Mouse (Mus musculus) intestine, embryonic 16.5 days (tissue): ENCODE results near the gene Cenpb. TPM values are rescaled to one million over a fixed set of nuclear protein-coding genes. Genes with fewer than 3 reads are reported as not detected.

Source experiments
- ATAC-seq: fragments of 200-750 bp; cut with Nextera tagmentation; 2 replicates; pipeline ENCODE4 v1.8.0; 2017; ENCODE audit warnings: moderate TSS enrichment, moderate library complexity
- H3K27ac ChIP-seq: fragments of 300-500 bp; sonication (generic); 2 replicates; pipeline ENCODE4 v1.5.1; 2014; ENCODE audit warnings: mild to moderate bottlenecking, low read length
- H3K27me3 ChIP-seq: fragments of 300-500 bp; sonication (generic); replicated peaks from 2 replicates; pipeline ENCODE4 v1.6.1; 2014; ENCODE audit warnings: low read length, control low read depth, mixed read lengths; ENCODE audit not compliant: control insufficient read depth, insufficient read depth
- H3K36me3 ChIP-seq: fragments of 300-500 bp; sonication (generic); 2 replicates; pipeline ENCODE4 v1.6.1; 2014; ENCODE audit warnings: low read length, control low read depth; ENCODE audit not compliant: control insufficient read depth, insufficient read depth
- H3K4me1 ChIP-seq: fragments of 300-500 bp; sonication (generic); 2 replicates; pipeline ENCODE4 v1.6.1; 2014; ENCODE audit warnings: low read length, control low read depth, mixed read lengths; ENCODE audit not compliant: control insufficient read depth, insufficient read depth
- H3K4me2 ChIP-seq: fragments of 300-500 bp; sonication (generic); 2 replicates; pipeline ENCODE4 v1.6.1; 2014; ENCODE audit warnings: low read depth, low read length, control low read depth
- H3K4me3 ChIP-seq: fragments of 300-500 bp; sonication (generic); 2 replicates; pipeline ENCODE4 v1.5.1; 2014; ENCODE audit warnings: mild to moderate bottlenecking, low read length
- H3K9ac ChIP-seq: fragments of 300-500 bp; sonication (generic); 2 replicates; pipeline ENCODE4 v1.6.1; 2014; ENCODE audit warnings: low read depth, low read length
- H3K9me3 ChIP-seq: fragments of 300-500 bp; sonication (generic); 2 replicates; pipeline ENCODE4 v1.6.1; 2016; ENCODE audit warnings: low read length, control low read depth; ENCODE audit not compliant: control insufficient read depth
- WGBS: fragments of 180-500 bp; shearing (Covaris S2); extraction: QIAGEN DNeasy Blood & Tissue Kit; methylation state at CpG from one replicate; pipeline ENCODE4 v1.1.7; 2014; 5-methylcytosine and 5-hydroxymethylcytosine counted together
- polyA plus RNA-seq: library from polyadenylated mRNA; unstranded; fragments of >200 nt; fragmentation: Nextera tagmentation; extraction: Ambion mirVana; gene quantifications from 2 replicates; pipeline ENCODE4 v1.2.1, GENCODE M21; 2015

The Cenpb gene
- polyA plus RNA-seq, 1 experiment from 2014 or later = 9.7 TPM

GRCm38 (mm10) chr2:131213773-131214172 is 33.9 kb upstream of the Cenpb start:
- no peak for ATAC-seq
- H3K9ac ChIP-seq = no peak overlapping the region

GRCm38 (mm10) chr2:131211026-131211615 is 31.3 kb upstream of the Cenpb start:
- Histone ChIP-seq H3K36me3 (peaks cover 6% of the 10 kb centered on the region), H3K9me3 (no peaks in the 10 kb centered on the region), H3K27ac (peak overlapping the region; percentile 85), H3K4me1 (peaks cover 18% of the 10 kb centered on the region), H3K4me2 (peak overlapping the region; percentile 63), H3K4me3 (peak overlapping the region; percentile 70), H3K27me3 (no peaks in the 10 kb centered on the region), H3K9ac (peak overlapping the region; percentile 83)
- WGBS = 62% methylated on average over 9 of the region's 9 CpGs
- ATAC-seq = no peak

More at GRCm38 (mm10) chr2:131213773-131214172, 33.9 kb upstream of the Cenpb start:
- peak overlapping the region; percentile 18; the same call in 1 of the 2 replicates for H3K27ac ChIP-seq
- no peak overlapping the region for H3K4me2 ChIP-seq
- H3K36me3 ChIP-seq = peaks cover 6% of the 10 kb centered on the region
- WGBS = 75% methylated on average over 7 of the region's 7 CpGs
- H3K27me3 ChIP-seq = no peaks in the 10 kb centered on the region
- peaks cover 18% of the 10 kb centered on the region for H3K4me1 ChIP-seq
- no peaks in the 10 kb centered on the region for H3K9me3 ChIP-seq
- H3K4me3 ChIP-seq = no peak overlapping the region

GRCm38 (mm10) chr2:131209969-131210792 is 30.3 kb upstream of the Cenpb start:
- ATAC-seq = peak; percentile 96
- H3K4me1 ChIP-seq = peaks cover 19% of the 10 kb centered on the region
- H3K9me3 ChIP-seq = no peaks in the 10 kb centered on the region
- peak overlapping the region; percentile 83 for H3K9ac ChIP-seq
- H3K27ac ChIP-seq = peak overlapping the region; percentile 85
- H3K4me3 ChIP-seq = peak overlapping the region; percentile 70
- H3K27me3 ChIP-seq = no peaks in the 10 kb centered on the region
- H3K4me2 ChIP-seq = peak overlapping the region; percentile 63
- 1% methylated on average over 50 of the region's 50 CpGs for WGBS
- peaks cover 6% of the 10 kb centered on the region for H3K36me3 ChIP-seq

- WGBS = 79% methylated on average over 4 of the region's 4 CpGs
- Histone ChIP-seq H3K9me3 (no peaks in the 10 kb centered on the region), H3K9ac (peak overlapping the region; percentile 83), H3K27me3 (no peaks in the 10 kb centered on the region), H3K27ac (peak overlapping the region; percentile 85), H3K36me3 (peaks cover 6% of the 10 kb centered on the region), H3K4me1 (peaks cover 28% of the 10 kb centered on the region), H3K4me3 (no peak overlapping the region), H3K4me2 (peak overlapping the region; percentile 63)
- peak; percentile 6 for ATAC-seq
Measured at GRCm38 (mm10) chr2:131209125-131209795, 29.4 kb upstream of the Cenpb start.

GRCm38 (mm10) chr2:131208356-131208755 is 28.5 kb upstream of the Cenpb start:
- no peak overlapping the region for H3K27ac ChIP-seq
- no peak overlapping the region for H3K9ac ChIP-seq
- no peaks in the 10 kb centered on the region for H3K27me3 ChIP-seq
- no peaks in the 10 kb centered on the region for H3K9me3 ChIP-seq
- H3K4me3 ChIP-seq = no peak overlapping the region
- no peak for ATAC-seq
- peaks cover 28% of the 10 kb centered on the region for H3K4me1 ChIP-seq
- H3K36me3 ChIP-seq = peaks cover 3% of the 10 kb centered on the region
- WGBS = 86% methylated on average over 2 of the region's 2 CpGs
- H3K4me2 ChIP-seq = no peak overlapping the region

GRCm38 (mm10) chr2:131206778-131207177 is 26.9 kb upstream of the Cenpb start, which contains the start of gene Ap5s1:
Ap5s1 (plus strand) TSS chr2:131207078.
- Histone ChIP-seq H3K36me3 (no peaks in the 10 kb centered on the region), H3K27ac (no peak within 1 kb of the TSS), H3K9ac (no peak within 1 kb of the TSS), H3K4me2 (no peak within 1 kb of the TSS), H3K27me3 (no peaks in the 10 kb centered on the region), H3K4me1 (peaks cover 25% of the 10 kb centered on the region), H3K9me3 (no peaks in the 10 kb centered on the region), H3K4me3 (no peak within 1 kb of the TSS)
- WGBS = 80% methylated on average over 4 of the region's 4 CpGs
- no peak for ATAC-seq

GRCm38 (mm10) chr2:131205521-131206182 is 25.8 kb upstream of the Cenpb start:
- no peak overlapping the region for H3K9ac ChIP-seq
- 74% methylated on average over 8 of the region's 8 CpGs for WGBS
- H3K4me1 ChIP-seq = peaks cover 19% of the 10 kb centered on the region
- H3K4me3 ChIP-seq = no peak overlapping the region
- no peak for ATAC-seq
- H3K27me3 ChIP-seq = no peaks in the 10 kb centered on the region
- H3K27ac ChIP-seq = no peak overlapping the region
- no peaks in the 10 kb centered on the region for H3K36me3 ChIP-seq
- H3K4me2 ChIP-seq = no peak overlapping the region
- H3K9me3 ChIP-seq = no peaks in the 10 kb centered on the region

- H3K4me2 ChIP-seq = peak overlapping the region; percentile 42; the same call in 1 of the 2 replicates
- peak overlapping the region; percentile 86 for H3K27ac ChIP-seq
- H3K4me3 ChIP-seq = no peak overlapping the region
- H3K9ac ChIP-seq = peak overlapping the region; percentile 48
- WGBS = 22% methylated on average over 7 of the region's 7 CpGs
- H3K9me3 ChIP-seq = no peaks in the 10 kb centered on the region
- no peaks in the 10 kb centered on the region for H3K27me3 ChIP-seq
- H3K4me1 ChIP-seq = peaks cover 15% of the 10 kb centered on the region
- ATAC-seq = peak; percentile 90
- no peaks in the 10 kb centered on the region for H3K36me3 ChIP-seq
Measured at GRCm38 (mm10) chr2:131204410-131204981, 24.6 kb upstream of the Cenpb start.
